Mouse (Mus musculus): ENCODE results near the gene Reep3. TPM values are rescaled to one million over a fixed set of nuclear protein-coding genes. Genes with fewer than 3 reads are reported as not detected.

The Reep3 gene
- polyA plus RNA-seq, 1 experiment from 2014 or later, result 34.5 TPM

- Histone ChIP-seq H3K36me3 (peaks cover 5% of the 10 kb centered on the region; the same call in 1 of the 2 replicates), H3K27me3 (replicated peaks) (no peaks in the 10 kb centered on the region), H3K27ac (replicated peaks) (no peak overlapping the region), H3K4me3 (replicated peaks) (no peak overlapping the region), H3K9me3 (replicated peaks) (no peaks in the 10 kb centered on the region), H3K4me2 (no peak overlapping the region), H3K4me1 (peaks cover 15% of the 10 kb centered on the region), H3K9ac (replicated peaks) (no peak overlapping the region)
- WGBS, result 94% methylated on average over 9 of the region's 9 CpGs
- ATAC-seq (ENCODE audit: low FRiP score), result no peak
Measured at GRCm38 (mm10) chr10:67023092-67023491, 73.7 kb downstream of the Reep3 start.

GRCm38 (mm10) chr10:67021494-67021893 lies 75.3 kb downstream of the Reep3 start:
- no peak for ATAC-seq (ENCODE audit: low FRiP score)
- Histone ChIP-seq H3K4me3 (replicated peaks) (no peak overlapping the region), H3K27ac (replicated peaks) (no peak overlapping the region), H3K9ac (replicated peaks) (no peak overlapping the region), H3K36me3 (peaks cover 5% of the 10 kb centered on the region; the same call in 1 of the 2 replicates), H3K4me1 (peaks cover 15% of the 10 kb centered on the region), H3K27me3 (replicated peaks) (no peaks in the 10 kb centered on the region), H3K4me2 (no peak overlapping the region), H3K9me3 (replicated peaks) (no peaks in the 10 kb centered on the region)
- WGBS, result 93% methylated on average over 13 of the region's 13 CpGs

- Histone ChIP-seq H3K36me3 (peaks cover 9% of the 10 kb centered on the region; the same call in 1 of the 2 replicates), H3K9ac (replicated peaks) (no peak overlapping the region), H3K4me2 (no peak overlapping the region), H3K4me3 (replicated peaks) (no peak overlapping the region), H3K27ac (replicated peaks) (peak overlapping the region; percentile 48; the same call in 1 of the 2 replicates), H3K4me1 (peaks cover 6% of the 10 kb centered on the region), H3K9me3 (replicated peaks) (no peaks in the 10 kb centered on the region), H3K27me3 (replicated peaks) (no peaks in the 10 kb centered on the region)
- peak; percentile 68 for ATAC-seq (ENCODE audit: low FRiP score)
- 12% methylated on average over 6 of the region's 6 CpGs for WGBS
Measured at GRCm38 (mm10) chr10:67018875-67019274, 77.9 kb downstream of the Reep3 start.

GRCm38 (mm10) chr10:67017891-67018290 lies 78.9 kb downstream of the Reep3 start:
- Histone ChIP-seq H3K27me3 (replicated peaks) (no peaks in the 10 kb centered on the region), H3K4me3 (replicated peaks) (no peak overlapping the region), H3K4me1 (peaks cover 6% of the 10 kb centered on the region), H3K4me2 (no peak overlapping the region), H3K27ac (replicated peaks) (no peak overlapping the region), H3K36me3 (peaks cover 9% of the 10 kb centered on the region; the same call in 1 of the 2 replicates), H3K9ac (replicated peaks) (no peak overlapping the region), H3K9me3 (replicated peaks) (no peaks in the 10 kb centered on the region)
- 84% methylated on average over 4 of the region's 4 CpGs for WGBS
- ATAC-seq (ENCODE audit: low FRiP score), result no peak

- 73% methylated on average over 2 of the region's 2 CpGs for WGBS
- no peak for ATAC-seq (ENCODE audit: low FRiP score)
Measured at GRCm38 (mm10) chr10:67017315-67017714, 79.4 kb downstream of the Reep3 start.

GRCm38 (mm10) chr10:67016615-67017278 lies 80.0 kb downstream of the Reep3 start:
- Histone ChIP-seq H3K27ac (replicated peaks) (no peak overlapping the region), H3K36me3 (peaks cover 9% of the 10 kb centered on the region; the same call in 1 of the 2 replicates), H3K9me3 (replicated peaks) (no peaks in the 10 kb centered on the region), H3K4me2 (no peak overlapping the region), H3K4me1 (peaks cover 6% of the 10 kb centered on the region), H3K9ac (replicated peaks) (no peak overlapping the region), H3K27me3 (replicated peaks) (no peaks in the 10 kb centered on the region), H3K4me3 (replicated peaks) (no peak overlapping the region)
- ATAC-seq (ENCODE audit: low FRiP score), result no peak
- WGBS, result 68% methylated on average over 4 of the region's 4 CpGs

More at GRCm38 (mm10) chr10:67017315-67017714, 79.4 kb downstream of the Reep3 start:
- H3K4me2 ChIP-seq, result no peak overlapping the region
- H3K27me3 ChIP-seq (replicated peaks), result no peaks in the 10 kb centered on the region
- peaks cover 6% of the 10 kb centered on the region for H3K4me1 ChIP-seq
- no peak overlapping the region for H3K9ac ChIP-seq (replicated peaks)
- H3K4me3 ChIP-seq (replicated peaks), result no peak overlapping the region
- peaks cover 9% of the 10 kb centered on the region; the same call in 1 of the 2 replicates for H3K36me3 ChIP-seq
- H3K9me3 ChIP-seq (replicated peaks), result no peaks in the 10 kb centered on the region
- H3K27ac ChIP-seq (replicated peaks), result no peak overlapping the region

- Histone ChIP-seq H3K9ac (replicated peaks) (no peak overlapping the region), H3K4me3 (replicated peaks) (no peak overlapping the region), H3K4me2 (no peak overlapping the region), H3K27ac (replicated peaks) (no peak overlapping the region), H3K27me3 (replicated peaks) (no peaks in the 10 kb centered on the region), H3K36me3 (peaks cover 4% of the 10 kb centered on the region; the same call in 1 of the 2 replicates), H3K4me1 (peaks cover 6% of the 10 kb centered on the region), H3K9me3 (replicated peaks) (no peaks in the 10 kb centered on the region)
- 89% methylated on average over 12 of the region's 12 CpGs for WGBS
- no peak for ATAC-seq (ENCODE audit: low FRiP score)
Measured at GRCm38 (mm10) chr10:67014746-67015145, 82.0 kb downstream of the Reep3 start.

GRCm38 (mm10) chr10:67010521-67010920 lies 86.2 kb downstream of the Reep3 start:
- Histone ChIP-seq H3K27ac (replicated peaks) (no peak overlapping the region), H3K9me3 (replicated peaks) (no peaks in the 10 kb centered on the region), H3K36me3 (peaks cover 4% of the 10 kb centered on the region; the same call in 1 of the 2 replicates), H3K4me1 (no peaks in the 10 kb centered on the region), H3K4me3 (replicated peaks) (no peak overlapping the region), H3K9ac (replicated peaks) (no peak overlapping the region), H3K4me2 (no peak overlapping the region), H3K27me3 (replicated peaks) (no peaks in the 10 kb centered on the region)
- ATAC-seq (ENCODE audit: low FRiP score), result no peak
- WGBS, result 92% methylated on average over 12 of the region's 12 CpGs

- 1% methylated on average over 12 of the region's 12 CpGs for WGBS
Measured at GRCm38 (mm10) chr10:67004527-67005042, 92.2 kb downstream of the Reep3 start.

GRCm38 (mm10) chr10:67003743-67004526 lies 92.8 kb downstream of the Reep3 start:
- peak overlapping the region; percentile 64 for H3K4me2 ChIP-seq
- peak overlapping the region; percentile 35 for H3K4me3 ChIP-seq (replicated peaks)
- peaks cover 32% of the 10 kb centered on the region for H3K4me1 ChIP-seq
- ATAC-seq (ENCODE audit: low FRiP score), result peak; percentile 65
- H3K27ac ChIP-seq (replicated peaks), result peak overlapping the region; percentile 63
- no peaks in the 10 kb centered on the region for H3K9me3 ChIP-seq (replicated peaks)
- WGBS, result under 1% methylated on average over 22 of the region's 22 CpGs
- H3K36me3 ChIP-seq, result no peaks in the 10 kb centered on the region
- H3K27me3 ChIP-seq (replicated peaks), result no peaks in the 10 kb centered on the region
- H3K9ac ChIP-seq (replicated peaks), result peak overlapping the region; percentile 35; the same call in 1 of the 2 replicates

More at GRCm38 (mm10) chr10:67004527-67005042, 92.2 kb downstream of the Reep3 start:
- peak overlapping the region; percentile 64 for H3K4me2 ChIP-seq
- no peaks in the 10 kb centered on the region for H3K27me3 ChIP-seq (replicated peaks)
- ATAC-seq (ENCODE audit: low FRiP score), result 0 out of 2 replicates have a peak, but pooled peaks have one; percentile 25
- H3K36me3 ChIP-seq, result no peaks in the 10 kb centered on the region
- H3K9ac ChIP-seq (replicated peaks), result peak overlapping the region; percentile 35; the same call in 1 of the 2 replicates
- H3K27ac ChIP-seq (replicated peaks), result peak overlapping the region; percentile 63
- H3K4me3 ChIP-seq (replicated peaks), result peak overlapping the region; percentile 35
- peaks cover 32% of the 10 kb centered on the region for H3K4me1 ChIP-seq
- no peaks in the 10 kb centered on the region for H3K9me3 ChIP-seq (replicated peaks)

- peak overlapping the region; percentile 64 for H3K4me2 ChIP-seq
Measured at GRCm38 (mm10) chr10:67003009-67003742, 93.6 kb downstream of the Reep3 start.

More at GRCm38 (mm10) chr10:67003009-67003742, 93.6 kb downstream of the Reep3 start:
- H3K4me1 ChIP-seq, result peaks cover 32% of the 10 kb centered on the region
- H3K27me3 ChIP-seq (replicated peaks), result no peaks in the 10 kb centered on the region
- ATAC-seq (ENCODE audit: low FRiP score), result peak; percentile 74
- H3K4me3 ChIP-seq (replicated peaks), result peak overlapping the region; percentile 35
- 1% methylated on average over 25 of the region's 25 CpGs for WGBS
- H3K27ac ChIP-seq (replicated peaks), result peak overlapping the region; percentile 63
- no peaks in the 10 kb centered on the region for H3K9me3 ChIP-seq (replicated peaks)
- peak overlapping the region; percentile 41; the same call in 1 of the 2 replicates for H3K9ac ChIP-seq (replicated peaks)
- H3K36me3 ChIP-seq, result no peaks in the 10 kb centered on the region
